Mouse (Mus musculus) brain, embryonic 14.5 days (tissue): Measurements from ENCODE around the gene Fam189a2. TPM values are rescaled to one million over a fixed set of nuclear protein-coding genes. Genes with fewer than 3 reads are reported as not detected.

Experiments used
- DNase-seq: peaks from one replicate; pipeline ENCODE4 v3.0.0-alpha.2; 2011; ENCODE audit warnings: low read depth
- CTCF ChIP-seq: fragments of 200-500 bp; IDR thresholded peaks from 2 replicates; pipeline ENCODE4 v1.5.1; 2012; ENCODE audit warnings: inconsistent platforms, mild to moderate bottlenecking, moderate library complexity, borderline replicate concordance; ENCODE audit not compliant: insufficient read depth, insufficient read length; ENCODE audit errors: extremely low read depth
- POLR2A ChIP-seq: fragments of 200-500 bp; IDR thresholded peaks from 2 replicates; pipeline ENCODE4 v1.6.1; 2012; ENCODE audit warnings: mild to moderate bottlenecking, inconsistent platforms, borderline replicate concordance; ENCODE audit not compliant: poor library complexity, insufficient read depth, insufficient read length, severe bottlenecking; ENCODE audit errors: extremely low read depth
- polyA plus RNA-seq: library from polyadenylated mRNA; depleted of rRNA; stranded (reverse); fragments of >200 nt; gene quantifications from 2 replicates; pipeline ENCODE4 v1.2.3, GENCODE M21; 2012

Fam189a2 gene
- polyA plus RNA-seq, 1 experiment, result 15.8 TPM

- no peak for DNase-seq
Observed at GRCm38 (mm10) chr19:23964401-23964910, 66.4 kb downstream of the Fam189a2 start.

GRCm38 (mm10) chr19:23961516-23961915, 69.3 kb downstream of the Fam189a2 start:
- peak; percentile 88 for DNase-seq
- TF ChIP-seq POLR2A (no peak), CTCF (peak; percentile 96)

More at GRCm38 (mm10) chr19:23964401-23964910, 66.4 kb downstream of the Fam189a2 start:
- TF ChIP-seq POLR2A, result no peak

DNA sequence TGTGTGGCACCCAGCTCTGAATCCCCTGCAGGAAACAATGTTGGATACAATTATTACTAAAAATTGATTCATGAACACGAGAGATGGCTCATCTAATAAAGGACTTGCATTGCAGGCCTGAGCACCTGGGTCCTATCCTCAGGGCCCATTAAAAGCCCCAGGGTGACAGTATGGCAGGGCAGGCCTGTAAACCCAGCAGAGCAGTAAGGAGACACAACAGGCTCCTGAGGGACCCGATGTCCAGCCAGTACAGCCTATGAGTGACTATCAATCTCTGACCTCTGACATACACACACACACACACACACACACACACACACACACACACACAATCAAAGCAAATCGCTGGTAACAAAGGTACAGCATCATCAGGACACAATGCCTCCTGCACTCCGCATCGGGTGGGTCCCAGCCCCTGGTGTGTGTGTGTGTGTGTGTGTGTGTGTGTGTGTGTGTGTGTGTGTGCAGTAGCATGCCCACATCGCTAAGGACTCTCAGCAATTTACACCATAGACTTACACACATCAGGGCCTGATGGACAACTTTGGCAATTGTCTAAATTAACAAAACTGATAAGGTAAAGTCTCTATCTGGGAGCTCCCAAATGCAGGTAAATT, 69.9 kb downstream of the Fam189a2 start:
- TF ChIP-seq CTCF, result no peak
- TF ChIP-seq POLR2A, result no peak
- DNase-seq, result peak; percentile 8

DNA sequence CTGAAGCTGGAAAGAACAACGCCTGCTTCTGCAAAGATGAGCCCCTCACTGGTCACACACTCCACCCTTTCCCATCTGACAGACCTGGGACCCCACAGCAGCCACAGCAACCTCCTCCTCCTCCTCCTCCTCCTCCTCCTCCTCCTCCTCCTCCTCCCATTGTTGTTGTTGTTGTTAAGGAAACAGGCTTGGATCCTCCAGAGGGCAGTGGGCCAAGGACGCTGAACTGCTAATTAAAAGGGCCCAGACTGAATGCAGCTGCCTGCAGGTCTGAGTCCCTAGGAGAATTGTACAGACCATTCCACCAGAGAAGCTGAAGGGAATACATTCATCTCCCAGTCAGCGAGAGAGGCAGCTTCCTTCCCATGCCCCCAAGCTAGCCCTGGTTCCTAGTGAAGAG, 70.5 kb downstream of the Fam189a2 start:
- TF ChIP-seq CTCF (no peak), POLR2A (no peak)
- DNase-seq, result peak; percentile 87

GRCm38 (mm10) chr19:23959870-23960269, 70.9 kb downstream of the Fam189a2 start:
- DNase-seq, result peak; percentile 84
- TF ChIP-seq POLR2A, result no peak
- no peak for TF ChIP-seq CTCF

DNA sequence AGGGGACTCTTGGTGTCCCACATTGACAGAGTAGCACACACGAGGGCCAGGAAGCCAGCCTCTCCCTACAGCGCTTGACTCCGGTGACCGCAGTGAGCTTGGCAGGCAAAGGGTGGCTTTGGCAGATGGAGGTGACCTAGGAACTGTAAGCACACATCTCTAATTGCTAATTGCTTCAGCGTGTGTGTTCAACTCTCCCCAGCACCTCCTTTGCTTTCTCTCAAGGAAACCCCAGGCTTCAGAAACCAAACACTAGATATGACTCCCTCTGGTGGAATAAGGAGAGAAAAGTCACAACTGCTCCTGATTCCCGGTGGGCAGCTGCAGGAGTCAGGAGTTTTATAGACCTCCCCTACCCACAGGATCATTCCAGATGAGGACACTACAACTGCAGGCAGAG, 71.9 kb downstream of the Fam189a2 start:
- TF ChIP-seq POLR2A, result no peak
- peak; percentile 54; the same call in 1 of the 2 replicates for TF ChIP-seq CTCF

GRCm38 (mm10) chr19:23957563-23957962, 73.3 kb downstream of the Fam189a2 start:
- no peak for TF ChIP-seq CTCF
- TF ChIP-seq POLR2A, result no peak
- DNase-seq, result no peak

More for the DNA sequence above, 71.9 kb downstream of the Fam189a2 start:
- peak; percentile 63 for DNase-seq

GRCm38 (mm10) chr19:23956299-23956975, 74.4 kb downstream of the Fam189a2 start:
- TF ChIP-seq CTCF (no peak), POLR2A (no peak)
- no peak for DNase-seq

- TF ChIP-seq POLR2A (no peak), CTCF (no peak)
- no peak for DNase-seq
Observed at GRCm38 (mm10) chr19:23955461-23955860, 75.4 kb downstream of the Fam189a2 start.

DNA sequence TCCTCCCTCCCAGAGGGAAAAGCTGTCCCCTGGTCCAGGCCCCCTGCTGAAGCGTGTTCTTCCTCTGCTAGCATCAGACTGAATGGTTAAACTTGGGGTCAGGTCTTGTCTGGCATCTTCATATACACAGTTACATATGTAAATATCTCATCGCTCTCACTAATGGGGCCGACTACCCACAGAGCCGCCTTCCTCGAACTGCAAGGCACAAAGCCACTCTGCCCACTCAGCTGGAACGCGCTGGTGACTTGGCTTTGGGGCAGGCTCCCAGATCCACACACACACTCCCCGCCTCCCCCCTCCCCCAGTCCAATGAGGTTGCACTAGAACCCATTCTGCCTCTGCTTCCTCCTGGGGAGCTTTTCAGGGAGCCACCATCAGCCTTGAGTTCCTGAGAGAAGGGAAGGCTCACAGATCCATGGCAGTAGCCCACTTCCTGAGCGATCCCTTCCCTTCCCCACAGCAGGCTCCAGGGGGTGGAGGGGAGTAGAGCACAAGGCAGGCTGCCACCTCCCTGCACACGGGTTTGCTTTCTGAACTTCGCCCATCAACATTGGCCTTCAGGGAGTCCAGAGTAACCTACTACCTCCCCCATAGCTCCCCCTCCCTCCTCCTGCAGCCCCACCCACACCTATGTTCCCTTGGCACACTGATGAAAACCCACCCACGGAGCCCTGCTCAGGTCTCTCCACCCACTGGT, 82.4 kb downstream of the Fam189a2 start:
- peak; percentile 30 for DNase-seq
- TF ChIP-seq POLR2A (no peak), CTCF (no peak)

DNA sequence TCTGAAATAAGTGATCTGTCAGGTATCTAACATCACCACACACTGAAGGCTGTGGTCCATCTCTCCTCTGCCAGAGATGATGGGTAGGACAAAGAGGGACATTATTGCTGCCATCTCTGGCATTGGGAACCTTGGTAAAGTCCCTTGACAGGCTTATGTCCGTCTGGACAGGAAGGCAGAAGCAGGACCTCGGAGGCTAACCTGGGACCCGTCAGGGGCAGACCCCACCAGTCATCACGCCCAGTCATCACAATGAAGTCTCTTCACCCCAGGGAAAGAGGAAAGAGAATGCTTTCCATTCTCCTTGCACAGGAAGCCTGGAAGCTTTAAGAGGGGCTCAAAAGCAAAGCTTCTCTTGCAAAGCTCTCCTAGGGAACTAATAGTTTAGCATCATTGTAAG, 82.9 kb downstream of the Fam189a2 start:
- TF ChIP-seq CTCF, result no peak
- TF ChIP-seq POLR2A, result no peak
- DNase-seq, result no peak

GRCm38 (mm10) chr19:23946751-23947150, 84.1 kb downstream of the Fam189a2 start:
- TF ChIP-seq POLR2A (no peak), CTCF (no peak)

DNA sequence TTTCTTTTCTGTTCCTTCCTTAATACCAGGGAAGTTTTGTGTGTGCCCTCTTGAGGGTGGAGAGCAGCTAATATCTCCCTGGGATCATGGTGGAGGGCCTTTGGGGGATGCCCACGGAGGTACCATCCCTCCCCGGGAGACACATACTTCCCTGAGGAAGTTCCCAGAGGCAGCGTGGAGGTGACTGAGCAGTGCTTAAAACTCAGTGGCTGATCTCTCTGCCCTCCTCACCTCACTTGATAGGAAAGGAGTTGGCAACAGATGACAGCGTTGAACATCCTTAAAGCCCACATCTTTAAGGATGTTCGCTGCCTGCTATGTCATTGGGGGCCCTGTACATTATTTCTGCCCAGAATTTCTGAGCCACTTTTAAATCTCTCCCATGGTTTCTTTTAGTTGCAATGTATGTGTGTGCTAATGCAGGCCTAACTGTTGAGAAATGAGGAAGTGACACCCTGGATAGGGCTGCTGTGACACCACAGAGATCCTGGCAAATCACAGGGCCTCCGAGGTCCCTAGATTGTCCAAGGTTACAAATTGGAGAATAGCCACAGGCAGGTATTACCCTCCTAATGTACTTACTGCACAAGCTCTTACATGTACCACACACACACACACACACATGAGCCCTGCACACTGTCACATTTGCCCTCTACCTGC, 84.7 kb downstream of the Fam189a2 start:
- DNase-seq, result no peak
- TF ChIP-seq CTCF (no peak), POLR2A (no peak)

More at GRCm38 (mm10) chr19:23946751-23947150, 84.1 kb downstream of the Fam189a2 start:
- DNase-seq, result no peak
